Mouse (Mus musculus) liver, adult (tissue): ENCODE measurements around the gene Gnat2.

ENCODE experiments used
- GATA4 ChIP-seq: IDR thresholded peaks from 2 replicates; pipeline ENCODE4 v1.6.1; 2014; ENCODE audit warnings: mild to moderate bottlenecking, low read length; ENCODE audit not compliant: insufficient replicate concordance

The Gnat2 gene

DNA sequence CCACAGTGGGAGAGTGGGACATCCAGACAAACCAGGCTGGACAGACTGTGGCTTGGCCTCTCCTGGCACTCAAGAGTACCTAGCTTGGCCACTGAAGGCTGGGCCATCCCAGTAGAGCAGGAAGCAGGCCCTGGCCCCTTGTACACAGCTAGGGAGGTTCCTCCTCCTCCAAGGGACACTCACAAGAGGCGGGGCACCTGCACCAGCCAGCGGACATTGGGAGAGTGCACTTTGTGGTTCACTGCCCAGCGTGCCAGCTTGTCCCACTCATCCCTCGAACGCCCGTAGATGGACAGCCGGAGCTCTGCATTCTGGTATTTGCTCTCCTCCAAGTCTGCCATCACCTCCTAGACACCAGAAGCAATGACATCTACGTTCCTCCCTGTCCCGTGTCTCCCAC is 15.8 kb upstream of the Gnat2 start:
- no peak for TF ChIP-seq GATA4

- TF ChIP-seq GATA4 = no peak
These were observed 10.9 kb upstream of the Gnat2 start for GRCm38 (mm10) chr3:108081681-108082080.

DNA sequence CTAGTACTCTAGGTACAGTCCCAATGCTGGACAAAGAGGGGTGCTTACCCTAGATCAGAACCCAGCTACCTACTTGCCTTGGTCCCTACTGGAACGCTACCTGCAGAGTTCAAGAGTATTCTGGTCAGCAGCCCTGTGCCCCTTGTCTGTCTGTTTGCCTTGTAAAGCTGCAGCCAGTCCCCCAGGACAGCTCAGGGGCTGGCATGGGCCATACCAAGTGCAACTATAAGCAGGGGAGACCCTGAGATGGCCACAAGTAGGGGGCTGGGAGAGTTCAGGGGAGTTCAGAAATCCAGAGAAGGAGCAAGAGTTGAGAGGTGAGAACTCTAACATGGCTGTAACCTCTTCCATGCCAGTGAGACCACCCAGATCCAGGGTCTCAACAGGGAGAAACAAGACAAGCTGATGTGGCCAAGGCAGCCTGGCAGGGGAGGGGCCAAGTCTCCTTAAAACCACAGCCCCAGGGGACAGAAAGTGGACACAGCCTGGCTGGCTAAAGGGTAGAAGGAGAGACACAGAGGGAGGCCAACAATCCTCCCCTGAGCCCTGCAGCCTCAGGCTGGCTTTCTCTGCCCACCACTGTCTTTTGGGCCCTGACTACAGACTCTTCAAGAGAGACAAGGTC is 10.2 kb upstream of the Gnat2 start:
- no peak for TF ChIP-seq GATA4

DNA sequence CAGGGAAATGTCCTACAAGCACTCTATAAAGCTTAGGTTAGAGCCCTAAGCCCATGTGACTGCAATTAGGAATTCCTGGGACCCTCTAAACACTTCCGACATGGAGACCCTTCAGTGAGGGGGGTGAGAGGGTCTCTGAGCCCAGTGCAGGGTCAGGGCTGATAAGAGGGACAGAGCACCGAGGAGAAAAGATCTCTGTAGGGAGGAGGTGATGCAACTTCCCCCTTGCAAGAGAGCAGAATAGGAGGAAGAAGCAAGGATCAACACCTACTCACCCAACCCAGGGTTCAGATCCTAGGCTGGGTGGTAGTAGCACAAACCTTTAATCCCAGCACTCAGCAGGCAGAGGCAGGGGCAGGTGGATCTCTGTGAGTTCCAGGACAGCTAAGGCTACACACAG is 9.4 kb upstream of the Gnat2 start:
- no peak for TF ChIP-seq GATA4

- TF ChIP-seq GATA4 = no peak
These were observed 8.6 kb upstream of the Gnat2 start for GRCm38 (mm10) chr3:108083904-108084407.

DNA sequence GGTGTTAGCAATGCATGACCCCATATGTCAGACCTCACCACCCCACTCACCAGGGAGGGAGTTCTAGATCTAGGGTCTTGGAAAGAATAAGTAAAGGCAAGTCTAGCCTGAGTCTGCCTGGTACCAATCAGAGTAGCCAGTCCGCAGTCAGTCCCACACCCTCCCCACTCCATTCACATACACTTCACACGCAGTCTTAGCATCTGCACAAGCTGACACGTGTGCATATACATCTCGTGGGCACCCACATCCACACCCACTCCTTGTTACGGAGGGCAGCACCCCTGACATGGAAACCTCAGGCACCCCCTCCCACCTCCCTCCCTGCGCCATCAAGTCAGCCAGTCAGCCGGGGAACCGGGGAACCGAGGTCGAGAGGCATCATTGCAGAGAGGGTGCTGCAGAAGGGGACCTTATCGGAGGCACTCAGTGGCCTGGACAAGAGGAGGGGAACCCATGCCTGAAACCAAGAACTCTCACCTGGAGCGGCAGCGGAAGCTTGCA is 7.8 kb upstream of the Gnat2 start:
- TF ChIP-seq GATA4 = no peak

DNA sequence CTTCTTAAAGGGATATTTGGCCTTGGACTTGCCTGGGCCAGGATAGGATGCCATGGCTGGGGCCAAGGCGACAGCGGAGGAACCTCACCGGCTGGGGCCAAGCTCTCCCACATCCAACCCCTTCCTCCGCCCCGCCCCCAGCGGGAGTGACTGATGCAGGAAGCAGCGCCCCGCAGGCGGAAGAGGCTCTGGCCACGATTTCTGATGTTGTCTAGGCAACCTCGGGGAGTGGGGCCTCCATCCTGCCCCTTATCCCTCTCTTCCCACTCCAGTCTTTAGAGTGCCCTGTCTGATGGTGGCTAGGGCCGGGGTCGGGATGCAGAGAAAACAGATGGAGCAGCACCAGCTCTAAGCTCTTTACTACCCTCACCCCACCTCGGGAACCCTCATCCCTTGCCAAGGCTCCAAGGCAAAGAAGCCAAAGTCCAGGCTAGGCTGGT is 7.3 kb upstream of the Gnat2 start:
- TF ChIP-seq GATA4 = no peak; the same call in 1 of the 2 replicates

- TF ChIP-seq GATA4 = no peak
These were observed 6.7 kb upstream of the Gnat2 start for GRCm38 (mm10) chr3:108085721-108086469.

DNA sequence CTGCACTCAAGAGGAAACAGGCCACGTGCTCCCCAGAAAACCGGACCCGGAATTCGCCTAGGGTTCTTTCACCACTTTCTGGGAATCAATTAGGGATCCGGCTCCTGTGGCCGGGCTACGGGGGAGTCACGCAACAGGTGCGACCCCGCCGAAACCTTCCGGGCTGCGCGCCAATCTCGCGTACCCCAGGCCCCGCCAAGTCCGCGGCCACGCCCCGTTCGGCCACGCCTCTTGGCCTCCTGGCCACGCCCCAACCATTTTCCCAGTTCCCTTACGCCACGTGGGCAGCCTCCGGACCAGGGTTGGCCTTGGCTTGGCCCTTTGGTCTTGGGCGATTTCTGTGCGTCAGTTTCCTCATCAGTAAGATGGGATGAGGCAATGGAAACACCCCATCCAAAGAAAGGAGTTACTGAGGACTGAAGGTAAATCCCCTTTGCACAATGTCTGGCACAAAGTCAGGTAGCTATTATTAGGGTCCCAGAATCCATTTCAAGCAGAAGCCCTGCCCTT is 6.1 kb upstream of the Gnat2 start, which contains the start of gene Ampd2:
Ampd2 (minus strand) TSS at position 182 of the 510 bp plus-strand sequence.
- no peak for TF ChIP-seq GATA4

DNA sequence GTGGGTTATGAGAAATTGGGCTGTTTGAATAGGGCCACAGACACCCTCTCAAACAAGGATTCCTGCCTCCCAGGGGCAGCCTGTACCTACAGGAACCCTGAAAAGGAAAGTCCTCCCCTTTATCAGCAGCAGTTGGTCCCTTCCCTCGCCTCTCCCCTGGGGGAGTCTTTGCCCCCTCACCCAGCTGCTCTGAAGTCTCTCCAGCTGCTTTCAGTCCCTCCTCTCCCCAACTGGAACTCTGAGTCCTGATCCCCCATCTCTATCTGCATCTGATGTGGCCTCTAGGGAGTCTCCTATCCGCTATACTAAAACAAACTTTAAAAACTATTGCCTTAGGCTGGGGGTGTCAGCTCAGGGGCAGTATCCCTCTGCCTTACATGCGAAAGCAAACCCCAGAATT is 5.3 kb upstream of the Gnat2 start:
- TF ChIP-seq GATA4 = no peak

GRCm38 (mm10) chr3:108088842-108089380 is 3.7 kb upstream of the Gnat2 start:
- no peak for TF ChIP-seq GATA4

- no peak for TF ChIP-seq GATA4
These were observed 2.7 kb upstream of the Gnat2 start for GRCm38 (mm10) chr3:108089916-108090315.

GRCm38 (mm10) chr3:108090561-108090960 is 2.0 kb upstream of the Gnat2 start:
- no peak for TF ChIP-seq GATA4

- TF ChIP-seq GATA4 = no peak
These were observed 559 bp upstream of the Gnat2 start for GRCm38 (mm10) chr3:108092030-108092429.

GRCm38 (mm10) chr3:108093306-108093705 is 717 bp downstream of the Gnat2 start:
- TF ChIP-seq GATA4 = no peak

DNA sequence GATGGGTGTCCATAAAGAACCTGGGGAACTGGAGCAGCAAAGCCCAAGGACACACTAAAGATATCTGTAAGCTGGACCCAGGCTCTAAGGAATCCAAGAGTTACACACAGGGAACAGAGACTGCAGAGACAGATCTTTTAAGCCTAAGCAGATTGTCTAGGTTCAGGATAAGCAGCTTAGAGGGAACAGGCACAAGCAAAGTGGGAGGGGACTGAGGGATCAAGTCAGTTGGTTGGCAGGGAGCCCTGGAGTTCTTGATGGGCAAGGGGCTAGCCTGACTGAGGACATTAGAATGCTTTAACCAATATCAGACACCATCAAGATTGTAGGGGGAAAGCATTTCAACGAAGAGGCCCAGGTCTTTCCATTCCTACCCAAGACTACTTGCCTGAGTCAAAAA is 1.6 kb downstream of the Gnat2 start:
- TF ChIP-seq GATA4 = no peak
